9 mouse cellular contexts compared by ENCODE assay signal in genomic region chr16:31191818-31192217, GRCm38 (mm10). TPM values are rescaled to one million over a fixed set of nuclear protein-coding genes. Genes with fewer than 3 reads are reported as not detected.
DNase-seq lines count a peak whose midpoint lies in the region; ATAC-seq lines count a peak whose summit lies in the region.
"Had no signal": no experiment of that assay in that cellular context is flagged by ENCODE, and none has a peak within 500 bp of the region (broad histone marks: within the 10 kb centered on the region; RNA-seq: fewer than 3 reads in every experiment).

No protein-coding gene starts in this region.

- WGBS in limb, embryonic 13.5 days, result 46% methylated on average over 6 of the region's 6 CpGs
- 73% methylated on average over 6 of the region's 6 CpGs for WGBS in midbrain, embryonic 10.5 days
- 74% methylated on average over 6 of the region's 6 CpGs for WGBS in midbrain, embryonic 14.5 days

- H3K4me2 ChIP-seq in limb, embryonic 13.5 days (replicated peaks), result no peak overlapping the region
- no peak overlapping the region for H3K4me2 ChIP-seq in midbrain, embryonic 14.5 days (ENCODE audit: low read length)

- H3K36me3 ChIP-seq in limb, embryonic 13.5 days, result no peaks in the 10 kb centered on the region
- no peaks in the 10 kb centered on the region for H3K36me3 ChIP-seq in midbrain, embryonic 10.5 days
- no peaks in the 10 kb centered on the region for H3K36me3 ChIP-seq in midbrain, embryonic 14.5 days (ENCODE audit: control insufficient read depth, insufficient read depth, low read length)

- H3K9me3 ChIP-seq in limb, embryonic 13.5 days, result no peaks in the 10 kb centered on the region
- H3K9me3 ChIP-seq in midbrain, embryonic 10.5 days (replicated peaks), result no peaks in the 10 kb centered on the region
- H3K9me3 ChIP-seq in midbrain, embryonic 14.5 days (ENCODE audit: control insufficient read depth, low read length), result no peaks in the 10 kb centered on the region

- peaks cover 21% of the 10 kb centered on the region for H3K4me1 ChIP-seq in limb, embryonic 13.5 days
- H3K4me1 ChIP-seq in midbrain, embryonic 10.5 days, result peaks cover 17% of the 10 kb centered on the region
- peaks cover 6% of the 10 kb centered on the region; the same call in 1 of the 2 replicates for H3K4me1 ChIP-seq in midbrain, embryonic 14.5 days (ENCODE audit: control insufficient read depth, insufficient read depth, low read length)

- H3K27me3 ChIP-seq in limb, embryonic 13.5 days, result no peaks in the 10 kb centered on the region
- H3K27me3 ChIP-seq in midbrain, embryonic 10.5 days (ENCODE audit: low read depth, poor library complexity, severe bottlenecking), result no peaks in the 10 kb centered on the region
- H3K27me3 ChIP-seq in midbrain, embryonic 14.5 days (ENCODE audit: control insufficient read depth, insufficient read depth, low read length), result no peaks in the 10 kb centered on the region

- peak; percentile 96 for ATAC-seq in activated CD4-positive, CD25-positive, alpha-beta regulatory T cell, adult 4 months
- ATAC-seq in limb, embryonic 13.5 days (ENCODE audit: low FRiP score, low read depth), result no peak
- ATAC-seq in neutrophil, adult 5-6 weeks (ENCODE audit: extremely low read depth, insufficient number of reproducible peaks, low FRiP score, poor library complexity, severe bottlenecking), result peak; percentile 88
- ATAC-seq in midbrain, embryonic 14.5 days (ENCODE audit: low FRiP score, low TSS enrichment), result no peak

- no peak overlapping the region for H3K4me3 ChIP-seq in limb, embryonic 13.5 days
- H3K4me3 ChIP-seq in midbrain, embryonic 10.5 days, result no peak overlapping the region
- no peak overlapping the region for H3K4me3 ChIP-seq in midbrain, embryonic 14.5 days (replicated peaks; ENCODE audit: low read depth, low read length)

- H3K9ac ChIP-seq in limb, embryonic 13.5 days, result no peak overlapping the region
- no peak overlapping the region for H3K9ac ChIP-seq in midbrain, embryonic 14.5 days (replicated peaks; ENCODE audit: low read length)

- 0 out of 2 replicates have a peak overlapping the region, but pooled peaks have one; percentile 17 for H3K27ac ChIP-seq in limb, embryonic 13.5 days
- H3K27ac ChIP-seq in midbrain, embryonic 10.5 days (replicated peaks), result no peak overlapping the region
- H3K27ac ChIP-seq in midbrain, embryonic 14.5 days (replicated peaks; ENCODE audit: low read depth, low read length), result no peak overlapping the region

- DNase-seq in CD4-positive, CD25-positive, alpha-beta regulatory T cell, adult 2 months (ENCODE audit: low read depth, low spot score), result peak; percentile 74
- DNase-seq in midbrain, embryonic 10.5 days (ENCODE audit: low spot score), result no peak
- no peak for DNase-seq in neural tube, embryonic 10.5 days (ENCODE audit: extremely low spot score, low spot score)
- no peak for DNase-seq in midbrain, embryonic 14.5 days
- no peak for DNase-seq in cerebellum, adult 11 months
- DNase-seq: kidney, postnatal 14 days had no signal

RNA-seq across cellular contexts. Expression of gene Acap2, which starts 9.2 kb away (rescaled TPM):
- polyA plus RNA-seq in activated CD4-positive, CD25-positive, alpha-beta regulatory T cell, adult 4 months (2017; shearing (Covaris generic)), result 10 to 100 TPM; 12.5 to 16.5 TPM
- 18.6 and 20.9 TPM in 2 replicates for polyA plus RNA-seq in limb, embryonic 13.5 days (2015; fragmentation: Nextera tagmentation; extraction: Ambion mirVana)
- 112 and 125 TPM in 2 replicates for total RNA-seq in neutrophil, adult 5-6 weeks (2017)
- polyA plus RNA-seq in midbrain, embryonic 10.5 days (2016; fragmentation: Nextera tagmentation; extraction: Ambion mirVana), result 16.9 and 19.2 TPM in 2 replicates
- 13.9 and 18.6 TPM in 2 replicates for polyA plus RNA-seq in midbrain, embryonic 14.5 days (2014; fragmentation: Nextera tagmentation; extraction: Ambion mirVana)

Comparison
In these comparisons a context has a peak if more than half of its experiments do, and no peak if none do; other contexts are left out.
1. ATAC-seq: peak in activated CD4-positive, CD25-positive, alpha-beta regulatory T cell, adult 4 months (single experiment) and neutrophil, adult 5-6 weeks (single experiment); none in limb, embryonic 13.5 days (single experiment) and midbrain, embryonic 14.5 days (single experiment).